Mouse (Mus musculus) neural tube, embryonic 15.5 days (tissue): ENCODE data around the gene Gsk3b. TPM values are rescaled to one million over a fixed set of nuclear protein-coding genes. Genes with fewer than 3 reads are reported as not detected.

Experiments used
- ATAC-seq: fragments of 200-750 bp; cut with Nextera tagmentation; 2 replicates; pipeline ENCODE4 v1.8.0; 2017; ENCODE audit warnings: mild to moderate bottlenecking, moderate TSS enrichment, moderate library complexity; ENCODE audit not compliant: low FRiP score
- H3K27ac ChIP-seq: fragments of 300-500 bp; sonication (generic); replicated peaks from 2 replicates; pipeline ENCODE4 v1.5.1; 2015; ENCODE audit warnings: mild to moderate bottlenecking, inconsistent platforms
- H3K27me3 ChIP-seq: fragments of 300-500 bp; sonication (generic); replicated peaks from 2 replicates; pipeline ENCODE4 v1.6.1; 2015; ENCODE audit warnings: inconsistent platforms
- H3K36me3 ChIP-seq: fragments of 300-500 bp; sonication (generic); 2 replicates; pipeline ENCODE4 v1.6.1; 2015; ENCODE audit warnings: inconsistent platforms
- H3K4me1 ChIP-seq: fragments of 300-500 bp; sonication (generic); 2 replicates; pipeline ENCODE4 v1.6.1; 2015; ENCODE audit warnings: inconsistent platforms
- H3K4me2 ChIP-seq: fragments of 300-500 bp; sonication (generic); 2 replicates; pipeline ENCODE4 v1.6.1; 2015; ENCODE audit warnings: inconsistent platforms, mild to moderate bottlenecking, moderate library complexity
- H3K4me3 ChIP-seq: fragments of 300-500 bp; sonication (generic); replicated peaks from 2 replicates; pipeline ENCODE4 v1.5.1; 2015; ENCODE audit warnings: mild to moderate bottlenecking, inconsistent platforms
- H3K9ac ChIP-seq: fragments of 300-500 bp; sonication (generic); replicated peaks from 2 replicates; pipeline ENCODE4 v1.6.1; 2015; ENCODE audit warnings: mild to moderate bottlenecking, inconsistent platforms
- H3K9me3 ChIP-seq: fragments of 300-500 bp; sonication (generic); replicated peaks from 2 replicates; pipeline ENCODE4 v1.6.1; 2016; ENCODE audit warnings: inconsistent platforms
- WGBS: fragments of 180-500 bp; shearing (Covaris S2); methylation state at CpG from one replicate; pipeline ENCODE4 v1.1.7; 2015; ENCODE audit warnings: mixed read lengths; 5-methylcytosine and 5-hydroxymethylcytosine counted together
- polyA plus RNA-seq: library from polyadenylated mRNA; unstranded; fragments of >200 nt; fragmentation: Nextera tagmentation; extraction: Ambion mirVana; gene quantifications from 2 replicates; pipeline ENCODE4 v1.2.1, GENCODE M21; 2015

Gsk3b gene
- polyA plus RNA-seq, 1 experiment from 2014 or later, result 145 TPM

DNA sequence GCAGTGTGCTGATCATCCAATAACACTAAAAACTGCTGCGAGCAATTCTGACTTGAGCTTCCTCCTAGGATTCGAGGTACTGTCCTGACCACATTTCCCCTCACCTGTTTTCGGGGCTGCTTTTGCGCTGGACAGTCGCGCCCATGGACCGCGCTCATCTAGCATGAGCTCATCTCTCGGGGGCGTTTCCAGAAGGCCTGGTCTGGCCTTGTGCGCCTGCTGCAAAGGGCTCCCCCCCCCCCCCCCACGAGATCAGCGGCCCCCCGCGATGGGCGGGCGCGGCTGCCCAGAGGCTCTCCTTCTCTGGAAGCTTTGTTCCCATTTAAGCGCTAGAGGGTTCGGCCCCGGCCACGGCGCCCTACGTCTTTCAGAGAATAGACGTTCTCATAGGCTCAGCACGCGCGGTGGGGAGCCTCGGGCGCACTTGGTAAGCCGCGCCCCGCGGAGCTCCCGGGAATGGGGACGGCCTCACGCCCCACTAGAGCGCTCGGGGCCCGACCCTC is 624 bp upstream of the Gsk3b start:
- Histone ChIP-seq H3K36me3 (no peaks in the 10 kb centered on the region), H3K9ac (peak overlapping the region; percentile 89), H3K4me3 (peak overlapping the region; percentile 91), H3K27ac (peak overlapping the region; percentile 100), H3K4me2 (peak overlapping the region; percentile 65), H3K9me3 (no peaks in the 10 kb centered on the region), H3K4me1 (peaks cover 17% of the 10 kb centered on the region), H3K27me3 (no peaks in the 10 kb centered on the region)
- ATAC-seq, result peak; percentile 12
- WGBS, result under 1% methylated on average over 35 of the region's 40 CpGs

DNA sequence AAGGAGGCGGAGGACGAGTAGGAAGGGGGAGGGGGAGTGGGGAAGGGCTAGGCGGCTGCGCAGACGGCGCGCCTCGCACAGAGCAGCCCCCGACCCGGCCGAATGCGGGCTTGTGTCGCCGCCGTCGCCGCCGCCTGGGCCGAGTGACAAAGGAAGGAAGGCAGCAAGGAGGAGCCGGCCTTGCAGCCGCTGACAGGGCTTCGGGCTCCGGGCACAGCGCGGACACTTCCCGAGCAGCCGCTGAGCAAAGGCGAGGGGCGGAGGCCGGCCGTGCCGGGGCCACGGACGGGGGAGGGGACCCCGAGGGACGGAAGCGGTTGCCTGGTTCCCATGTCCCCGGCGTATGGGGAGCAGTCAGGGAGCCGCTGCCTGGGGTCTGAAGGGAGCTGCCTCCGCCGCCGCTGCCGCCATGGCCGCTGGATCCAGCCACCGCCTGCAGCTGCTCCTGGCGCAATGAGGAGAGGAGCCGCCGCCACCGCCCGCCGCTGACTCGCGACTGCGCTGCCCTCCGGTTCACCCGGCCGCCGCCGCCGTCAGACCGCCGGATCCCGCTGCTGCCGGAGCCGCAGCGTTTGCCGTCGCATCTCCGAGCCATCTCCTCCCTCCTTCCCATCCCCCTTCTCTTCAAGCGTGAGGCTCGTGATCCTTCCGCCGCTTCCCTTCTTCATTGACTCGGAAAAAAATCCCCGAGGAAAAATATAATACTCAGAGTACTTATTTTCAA is 808 bp downstream of the Gsk3b start:
- peak overlapping the region; percentile 78 for H3K4me2 ChIP-seq
- H3K4me1 ChIP-seq, result peaks cover 32% of the 10 kb centered on the region
- no peaks in the 10 kb centered on the region for H3K36me3 ChIP-seq
- H3K9ac ChIP-seq, result peak overlapping the region; percentile 99
- peak; percentile 7; the same call in 1 of the 2 replicates for ATAC-seq
- no peaks in the 10 kb centered on the region for H3K9me3 ChIP-seq
- H3K27me3 ChIP-seq, result no peaks in the 10 kb centered on the region
- H3K27ac ChIP-seq, result peak overlapping the region; percentile 100
- peak overlapping the region; percentile 91 for H3K4me3 ChIP-seq
- under 1% methylated on average over 63 of the region's 76 CpGs for WGBS

GRCm38 (mm10) chr16:38090341-38091005 is 1.7 kb downstream of the Gsk3b start:
- Histone ChIP-seq H3K27ac (peak overlapping the region; percentile 100), H3K36me3 (no peaks in the 10 kb centered on the region), H3K4me3 (peak overlapping the region; percentile 91), H3K9me3 (no peaks in the 10 kb centered on the region), H3K9ac (peak overlapping the region; percentile 99), H3K27me3 (no peaks in the 10 kb centered on the region), H3K4me2 (peak overlapping the region; percentile 78), H3K4me1 (peaks cover 40% of the 10 kb centered on the region)
- WGBS, result under 1% methylated on average over 17 of the region's 17 CpGs
- no peak for ATAC-seq

- H3K9me3 ChIP-seq, result no peaks in the 10 kb centered on the region
- peak overlapping the region; percentile 99 for H3K9ac ChIP-seq
- peak overlapping the region; percentile 91 for H3K4me3 ChIP-seq
- H3K27ac ChIP-seq, result peak overlapping the region; percentile 100
- under 1% methylated on average over 5 of the region's 5 CpGs for WGBS
- H3K4me1 ChIP-seq, result peaks cover 46% of the 10 kb centered on the region
- ATAC-seq, result no peak
- peak overlapping the region; percentile 78 for H3K4me2 ChIP-seq
- H3K36me3 ChIP-seq, result no peaks in the 10 kb centered on the region
- no peaks in the 10 kb centered on the region for H3K27me3 ChIP-seq
Observed at GRCm38 (mm10) chr16:38091041-38091440, 2.2 kb downstream of the Gsk3b start.

DNA sequence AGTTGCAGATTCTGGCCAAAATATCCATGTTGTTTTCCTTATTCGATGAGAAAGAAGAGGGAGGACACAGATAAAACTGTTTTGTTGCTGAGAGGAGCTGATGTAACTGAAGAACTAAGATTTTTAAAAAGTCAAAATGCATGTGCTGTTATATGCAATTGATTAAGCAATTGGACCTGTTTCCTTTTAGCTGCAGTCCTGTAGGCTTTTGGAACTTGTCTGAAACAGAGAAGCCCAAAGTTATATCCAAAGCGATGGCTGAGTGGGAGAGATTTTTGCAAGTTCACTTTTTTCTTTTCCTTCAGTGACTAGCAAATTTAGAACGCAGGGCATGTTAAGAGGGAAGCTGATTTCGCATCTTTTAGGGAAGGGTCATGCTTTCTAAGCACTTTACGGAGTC is 2.9 kb downstream of the Gsk3b start:
- no peaks in the 10 kb centered on the region for H3K27me3 ChIP-seq
- no peaks in the 10 kb centered on the region for H3K9me3 ChIP-seq
- H3K9ac ChIP-seq, result peak overlapping the region; percentile 99
- no peak for ATAC-seq
- peaks cover 45% of the 10 kb centered on the region for H3K4me1 ChIP-seq
- 9% methylated on average over 5 of the region's 5 CpGs for WGBS
- peak overlapping the region; percentile 78 for H3K4me2 ChIP-seq
- no peak overlapping the region for H3K27ac ChIP-seq
- H3K4me3 ChIP-seq, result peak overlapping the region; percentile 91
- H3K36me3 ChIP-seq, result no peaks in the 10 kb centered on the region

DNA sequence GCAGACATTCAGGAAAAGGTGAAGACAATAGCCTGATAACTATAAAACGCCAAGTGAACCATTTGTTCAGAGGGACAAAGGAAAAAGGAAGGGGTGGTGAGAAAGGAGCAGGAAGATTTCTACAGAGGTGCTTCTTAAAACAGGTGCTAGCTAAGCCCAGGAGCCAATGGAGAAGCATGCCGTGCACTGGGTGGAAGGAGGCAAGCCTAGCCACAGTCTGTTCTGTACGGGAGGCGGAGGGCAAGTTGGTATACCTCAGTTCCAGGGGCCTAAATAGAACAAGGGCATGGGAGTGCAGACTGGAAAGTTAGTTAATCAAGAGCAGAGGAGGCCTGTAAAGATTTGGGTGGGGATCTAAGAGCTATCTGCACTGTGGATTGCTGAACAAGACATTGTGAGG is 3.8 kb downstream of the Gsk3b start:
- Histone ChIP-seq H3K27me3 (no peaks in the 10 kb centered on the region), H3K9ac (peak overlapping the region; percentile 59), H3K9me3 (no peaks in the 10 kb centered on the region), H3K36me3 (no peaks in the 10 kb centered on the region), H3K4me1 (peaks cover 47% of the 10 kb centered on the region), H3K4me2 (peak overlapping the region; percentile 78), H3K27ac (peak overlapping the region; percentile 33; the same call in 1 of the 2 replicates), H3K4me3 (peak overlapping the region; percentile 57)
- 2% methylated on average over 4 of the region's 4 CpGs for WGBS
- ATAC-seq, result no peak

GRCm38 (mm10) chr16:38095181-38095851 is 6.5 kb downstream of the Gsk3b start:
- Histone ChIP-seq H3K9me3 (no peaks in the 10 kb centered on the region), H3K36me3 (peaks cover 5% of the 10 kb centered on the region; the same call in 1 of the 2 replicates), H3K4me3 (peak overlapping the region; percentile 23), H3K27me3 (no peaks in the 10 kb centered on the region), H3K4me2 (peak overlapping the region; percentile 78), H3K9ac (no peak overlapping the region; the same call in 1 of the 2 replicates), H3K4me1 (peaks cover 60% of the 10 kb centered on the region), H3K27ac (no peak overlapping the region; the same call in 1 of the 2 replicates)
- WGBS, result 67% methylated on average over 5 of the region's 5 CpGs
- no peak; the same call in 1 of the 2 replicates for ATAC-seq

DNA sequence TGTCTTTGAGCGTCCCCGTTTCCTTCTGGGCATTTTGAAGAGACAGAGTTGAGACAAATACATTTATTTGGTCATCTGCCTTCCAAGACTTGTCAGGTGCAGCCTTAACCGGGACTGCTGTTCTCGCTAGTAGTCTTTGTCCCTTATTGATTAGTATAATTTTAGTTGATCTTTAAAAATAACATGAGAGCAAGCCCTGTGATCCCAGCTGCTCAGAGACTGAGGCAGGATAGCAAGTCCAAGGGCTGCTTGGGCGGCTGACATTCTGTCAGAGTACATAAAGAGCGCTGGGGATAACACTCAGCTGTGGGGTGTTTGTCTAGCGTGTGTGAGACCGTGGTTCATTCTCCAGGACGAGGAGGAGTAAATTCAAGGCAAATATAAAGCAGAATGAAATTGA is 8.7 kb downstream of the Gsk3b start:
- Histone ChIP-seq H3K9me3 (no peaks in the 10 kb centered on the region), H3K36me3 (peaks cover 5% of the 10 kb centered on the region; the same call in 1 of the 2 replicates), H3K4me1 (peaks cover 77% of the 10 kb centered on the region), H3K9ac (no peak overlapping the region), H3K4me3 (no peak overlapping the region), H3K27me3 (no peaks in the 10 kb centered on the region), H3K4me2 (peak overlapping the region; percentile 25), H3K27ac (no peak overlapping the region)
- ATAC-seq, result no peak
- 61% methylated on average over 9 of the region's 9 CpGs for WGBS

DNA sequence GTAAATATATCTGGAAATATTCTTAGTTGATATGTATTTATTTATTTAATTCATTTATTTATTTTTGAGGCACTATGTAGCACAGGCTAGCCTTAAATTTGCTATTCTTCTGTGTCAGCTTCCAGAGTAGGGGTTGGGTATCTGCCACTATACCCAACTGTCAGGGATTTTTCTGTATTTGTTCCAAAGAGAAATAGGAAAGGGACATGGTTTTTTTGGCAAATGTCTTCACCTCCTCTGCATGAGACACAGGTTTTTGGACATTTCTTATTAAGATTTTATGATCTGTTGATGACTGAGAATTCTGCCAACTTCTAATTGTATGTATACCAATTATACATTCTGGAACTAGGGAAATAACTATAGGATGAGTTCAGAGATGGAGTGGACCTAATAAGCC is 10.5 kb downstream of the Gsk3b start:
- H3K9ac ChIP-seq, result no peak overlapping the region
- H3K36me3 ChIP-seq, result peaks cover 5% of the 10 kb centered on the region; the same call in 1 of the 2 replicates
- peaks cover 66% of the 10 kb centered on the region for H3K4me1 ChIP-seq
- H3K4me2 ChIP-seq, result no peak overlapping the region
- H3K9me3 ChIP-seq, result no peaks in the 10 kb centered on the region
- no peak for ATAC-seq
- no peak overlapping the region for H3K4me3 ChIP-seq
- H3K27me3 ChIP-seq, result no peaks in the 10 kb centered on the region
- H3K27ac ChIP-seq, result no peak overlapping the region

DNA sequence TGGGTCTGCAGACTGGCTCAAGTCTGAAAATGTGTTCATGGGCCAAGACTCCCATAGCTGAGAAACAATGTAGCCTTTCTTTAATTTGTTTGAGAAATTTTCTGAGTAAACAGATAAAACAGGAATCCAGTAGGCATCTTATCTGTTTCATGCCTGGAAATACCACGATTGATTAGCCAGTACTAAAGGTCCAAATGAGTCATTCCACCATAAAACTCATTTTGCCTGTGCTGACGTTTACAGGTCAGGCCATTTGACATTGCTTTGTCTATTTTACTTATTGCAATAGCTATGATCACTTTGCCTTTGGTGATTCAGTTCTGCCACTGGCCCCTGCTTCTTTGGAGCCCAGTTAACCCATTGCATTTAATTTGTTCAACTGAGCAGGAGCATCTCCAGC is 11.8 kb downstream of the Gsk3b start:
- Histone ChIP-seq H3K9me3 (no peaks in the 10 kb centered on the region), H3K27ac (no peak overlapping the region), H3K9ac (no peak overlapping the region), H3K36me3 (peaks cover 5% of the 10 kb centered on the region; the same call in 1 of the 2 replicates), H3K4me1 (peaks cover 56% of the 10 kb centered on the region), H3K4me3 (no peak overlapping the region), H3K4me2 (no peak overlapping the region), H3K27me3 (no peaks in the 10 kb centered on the region)
- WGBS, result 61% methylated on average over 2 of the region's 2 CpGs
- no peak for ATAC-seq

- H3K4me2 ChIP-seq, result no peak overlapping the region
- ATAC-seq, result no peak
- no peak overlapping the region for H3K27ac ChIP-seq
- H3K4me3 ChIP-seq, result no peak overlapping the region
- no peaks in the 10 kb centered on the region for H3K36me3 ChIP-seq
- H3K9ac ChIP-seq, result no peak overlapping the region
- no peaks in the 10 kb centered on the region for H3K9me3 ChIP-seq
- WGBS, result 75% methylated on average over 2 of the region's 2 CpGs
- peaks cover 38% of the 10 kb centered on the region for H3K4me1 ChIP-seq
- H3K27me3 ChIP-seq, result no peaks in the 10 kb centered on the region
Observed at GRCm38 (mm10) chr16:38105453-38105852, 16.7 kb downstream of the Gsk3b start.
